Mouse (Mus musculus): Measurements from ENCODE around the gene Gm44790.

DNA sequence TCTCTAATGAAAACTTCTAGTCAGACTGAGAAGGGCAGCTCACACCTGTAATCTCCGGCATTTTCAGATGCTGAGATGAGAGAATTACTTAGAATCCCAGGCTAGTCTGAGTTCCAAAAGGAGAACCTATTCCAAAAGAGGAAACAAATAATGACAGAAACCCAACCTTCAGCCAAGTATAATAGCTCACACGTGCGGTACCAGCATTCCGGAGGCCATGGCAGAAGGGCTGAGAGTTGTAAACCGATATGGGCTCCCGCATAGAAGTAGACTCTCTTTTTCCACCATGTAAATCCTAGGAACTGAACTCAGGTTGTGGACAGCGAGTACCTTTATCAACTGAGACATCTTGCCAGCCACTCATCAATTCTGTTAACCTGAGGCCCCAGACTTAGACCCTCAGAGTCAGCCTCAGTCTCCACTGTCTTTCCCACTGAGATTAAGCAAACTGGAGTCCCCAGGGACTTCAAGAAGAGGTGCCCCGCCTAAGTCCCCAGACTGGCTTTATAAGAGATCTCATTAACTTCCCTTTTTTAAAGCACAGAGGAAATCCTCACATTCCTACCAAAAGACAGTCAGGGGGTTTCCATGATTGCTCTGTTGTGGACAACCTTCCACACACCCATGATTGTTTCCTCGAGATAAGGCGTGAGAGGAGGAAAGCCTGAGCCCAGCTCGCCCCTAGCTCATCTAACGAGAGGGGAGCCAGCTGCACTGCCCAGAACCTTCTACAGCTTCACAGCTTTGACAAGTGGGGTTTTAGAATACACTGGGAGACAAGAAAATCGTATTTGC lies 67.2 kb downstream of the Gm44790 start:
- no peak for TF ChIP-seq CTCF (conservative IDR thresholded peaks at IDR 0.05; ENCODE audit: insufficient read depth, insufficient read length, low read depth, low read length)
- no peak for TF ChIP-seq POLR2A (IDR thresholded peaks at IDR 0.05; ENCODE audit: low read depth, low read length)
